Mouse (Mus musculus): Measurements from ENCODE around the gene Olfr685. TPM values are rescaled to one million over a fixed set of nuclear protein-coding genes. Genes with fewer than 3 reads are reported as not detected.

The Olfr685 gene
- not detected for polyA plus RNA-seq (2014; fragmentation: Illumina TruSeq; extraction: RNeasy Lipid Tissue Mini Kit (QIAGEN cat#74804); ENCODE audit: low replicate concordance)

DNA sequence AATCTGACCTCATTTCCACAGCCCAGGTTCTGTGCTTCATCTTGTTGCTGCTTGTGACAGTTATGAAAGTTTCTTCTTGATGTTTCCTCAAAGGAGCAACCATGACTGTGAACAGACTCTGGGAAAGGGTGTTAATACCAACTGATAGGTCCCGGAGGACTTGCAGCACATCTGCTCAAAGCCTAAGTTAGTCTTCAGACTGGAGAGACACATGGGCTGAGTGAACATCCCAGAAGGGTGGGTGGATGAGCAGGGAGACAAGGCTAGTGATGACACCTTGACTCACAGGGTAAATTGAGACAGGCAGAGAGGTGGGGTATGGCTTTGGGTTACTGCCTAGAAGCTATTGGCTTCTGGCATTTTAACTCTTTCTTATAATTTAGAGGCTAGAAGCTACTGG is at the start of gene Olfr685:
Gene Olfr685 (minus strand): TSS at position 101 of the 400 bp plus-strand sequence.

DNA sequence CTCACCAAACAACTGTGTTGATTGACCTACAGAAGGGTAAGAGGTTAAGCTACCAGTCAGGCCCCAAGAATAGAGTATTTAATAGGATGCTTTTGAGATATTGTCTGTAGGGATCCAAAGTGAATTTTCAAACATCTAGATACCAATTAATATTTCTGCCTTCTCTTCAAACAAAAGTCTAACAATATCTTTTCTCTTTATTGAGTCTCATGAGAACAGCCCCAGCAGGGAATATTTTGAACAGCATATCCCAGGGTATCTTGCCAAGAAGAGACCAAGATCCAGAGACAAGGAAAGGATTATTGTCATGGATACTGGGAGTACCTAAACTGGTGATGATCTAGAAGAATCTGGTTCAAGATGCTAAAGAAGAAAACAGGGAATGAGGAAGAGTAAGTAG is 21.6 kb upstream of the Olfr685 start, which contains the start of gene Olfr686:
Gene Olfr686 (minus strand): TSS at position 101 of the 400 bp plus-strand sequence.

DNA sequence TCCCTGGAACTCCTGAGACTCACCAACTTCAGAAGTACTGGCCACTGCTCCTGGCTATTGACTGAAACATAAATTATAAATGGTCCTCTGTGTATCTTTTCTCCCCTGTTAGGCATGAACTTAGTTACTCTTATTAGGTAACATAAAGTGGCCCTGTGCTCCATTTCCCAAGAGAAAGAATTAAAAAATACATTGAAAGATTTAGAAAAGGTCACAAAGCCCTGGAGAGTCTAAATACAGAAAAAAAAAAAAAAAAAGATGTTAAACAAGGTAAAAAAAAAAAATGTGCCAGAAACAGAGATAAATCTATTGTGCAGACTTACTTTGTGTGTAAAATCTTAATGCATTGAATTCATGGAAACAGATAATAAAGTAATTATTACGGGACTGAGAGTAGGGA is 22.3 kb downstream of the Olfr685 start, which contains the start of gene Olfr684:
Gene Olfr684 (minus strand): TSS at position 101 of the 400 bp plus-strand sequence.

DNA sequence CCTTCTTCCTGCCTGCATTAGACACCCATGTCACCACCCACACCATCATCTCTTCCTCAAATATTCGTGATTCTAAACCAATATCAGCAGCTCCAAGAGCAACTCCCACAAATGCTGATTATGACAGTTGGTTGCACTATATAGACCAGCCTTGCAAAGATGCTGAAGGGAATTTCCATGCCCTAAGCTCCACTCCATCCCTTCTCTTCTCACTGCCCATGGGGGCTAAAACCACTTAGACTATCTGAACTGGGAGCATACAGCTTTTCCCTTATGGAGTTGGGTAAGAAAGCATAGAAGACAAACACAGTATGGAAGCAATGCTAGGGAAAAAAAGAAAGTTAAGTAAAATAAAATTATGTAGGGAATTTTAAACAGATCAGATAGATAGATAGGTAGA is 38.9 kb downstream of the Olfr685 start, which contains the start of gene Olfr683:
Gene Olfr683 (minus strand): TSS at position 101 of the 400 bp plus-strand sequence.

Other genes with a start within 250 kb of the Olfr685 start
- not detected for gene Olfr670, start 223.4 kb downstream of the Olfr685 start, polyA plus RNA-seq (2014; fragmentation: Illumina TruSeq; extraction: RNeasy Lipid Tissue Mini Kit (QIAGEN cat#74804); ENCODE audit: low replicate concordance)
- not detected for gene Olfr671, start 206.9 kb downstream of the Olfr685 start, polyA plus RNA-seq (2014; fragmentation: Illumina TruSeq; extraction: RNeasy Lipid Tissue Mini Kit (QIAGEN cat#74804); ENCODE audit: low replicate concordance)
- gene Olfr672, start 184.0 kb downstream of the Olfr685 start, polyA plus RNA-seq (2014; fragmentation: Illumina TruSeq; extraction: RNeasy Lipid Tissue Mini Kit (QIAGEN cat#74804); ENCODE audit: low replicate concordance): not detected
- gene Olfr675, start 157.6 kb downstream of the Olfr685 start, polyA plus RNA-seq (2014; fragmentation: Illumina TruSeq; extraction: RNeasy Lipid Tissue Mini Kit (QIAGEN cat#74804); ENCODE audit: low replicate concordance): not detected
- not detected for gene Olfr676, start 153.3 kb downstream of the Olfr685 start, polyA plus RNA-seq (2014; fragmentation: Illumina TruSeq; extraction: RNeasy Lipid Tissue Mini Kit (QIAGEN cat#74804); ENCODE audit: low replicate concordance)
- not detected for gene Olfr677, start 134.6 kb downstream of the Olfr685 start, polyA plus RNA-seq (2014; fragmentation: Illumina TruSeq; extraction: RNeasy Lipid Tissue Mini Kit (QIAGEN cat#74804); ENCODE audit: low replicate concordance)
- gene Olfr678, start 121.5 kb downstream of the Olfr685 start, polyA plus RNA-seq (2014; fragmentation: Illumina TruSeq; extraction: RNeasy Lipid Tissue Mini Kit (QIAGEN cat#74804); ENCODE audit: low replicate concordance): not detected
- not detected for gene Olfr679, start 104.8 kb downstream of the Olfr685 start, polyA plus RNA-seq (2014; fragmentation: Illumina TruSeq; extraction: RNeasy Lipid Tissue Mini Kit (QIAGEN cat#74804); ENCODE audit: low replicate concordance)
- gene Olfr680-ps1, start 93.2 kb downstream of the Olfr685 start, polyA plus RNA-seq (2014; fragmentation: Illumina TruSeq; extraction: RNeasy Lipid Tissue Mini Kit (QIAGEN cat#74804); ENCODE audit: low replicate concordance): not detected
- not detected for gene Olfr681, start 69.2 kb downstream of the Olfr685 start, polyA plus RNA-seq (2014; fragmentation: Illumina TruSeq; extraction: RNeasy Lipid Tissue Mini Kit (QIAGEN cat#74804); ENCODE audit: low replicate concordance)
- not detected for gene Olfr683, start 39.0 kb downstream of the Olfr685 start, polyA plus RNA-seq (2014; fragmentation: Illumina TruSeq; extraction: RNeasy Lipid Tissue Mini Kit (QIAGEN cat#74804); ENCODE audit: low replicate concordance)
- gene Olfr684, start 22.4 kb downstream of the Olfr685 start, polyA plus RNA-seq (2014; fragmentation: Illumina TruSeq; extraction: RNeasy Lipid Tissue Mini Kit (QIAGEN cat#74804); ENCODE audit: low replicate concordance): not detected
- gene Olfr686, start 21.5 kb upstream of the Olfr685 start, polyA plus RNA-seq (2014; fragmentation: Illumina TruSeq; extraction: RNeasy Lipid Tissue Mini Kit (QIAGEN cat#74804); ENCODE audit: low replicate concordance): not detected
- not detected for gene Olfr688, start 102.1 kb upstream of the Olfr685 start, polyA plus RNA-seq (2014; fragmentation: Illumina TruSeq; extraction: RNeasy Lipid Tissue Mini Kit (QIAGEN cat#74804); ENCODE audit: low replicate concordance)
- gene Olfr689, start 125.2 kb upstream of the Olfr685 start, polyA plus RNA-seq (2014; fragmentation: Illumina TruSeq; extraction: RNeasy Lipid Tissue Mini Kit (QIAGEN cat#74804); ENCODE audit: low replicate concordance): not detected
- not detected for gene Olfr690, start 148.1 kb upstream of the Olfr685 start, polyA plus RNA-seq (2014; fragmentation: Illumina TruSeq; extraction: RNeasy Lipid Tissue Mini Kit (QIAGEN cat#74804); ENCODE audit: low replicate concordance)
- gene Olfr691, start 156.3 kb upstream of the Olfr685 start, polyA plus RNA-seq (2014; fragmentation: Illumina TruSeq; extraction: RNeasy Lipid Tissue Mini Kit (QIAGEN cat#74804); ENCODE audit: low replicate concordance): not detected
- not detected for gene Olfr692, start 182.2 kb upstream of the Olfr685 start, polyA plus RNA-seq (2014; fragmentation: Illumina TruSeq; extraction: RNeasy Lipid Tissue Mini Kit (QIAGEN cat#74804); ENCODE audit: low replicate concordance)
- not detected for gene Gm5901, start 189.0 kb upstream of the Olfr685 start, polyA plus RNA-seq (2014; fragmentation: Illumina TruSeq; extraction: RNeasy Lipid Tissue Mini Kit (QIAGEN cat#74804); ENCODE audit: low replicate concordance)
- 44.8 TPM for gene Fam160a2, start 214.0 kb upstream of the Olfr685 start, polyA plus RNA-seq (2014; fragmentation: Illumina TruSeq; extraction: RNeasy Lipid Tissue Mini Kit (QIAGEN cat#74804); ENCODE audit: low replicate concordance)
- not detected for gene Cnga4, start 218.6 kb upstream of the Olfr685 start, polyA plus RNA-seq (2014; fragmentation: Illumina TruSeq; extraction: RNeasy Lipid Tissue Mini Kit (QIAGEN cat#74804); ENCODE audit: low replicate concordance)
- not detected for gene Cckbr, start 239.7 kb upstream of the Olfr685 start, polyA plus RNA-seq (2014; fragmentation: Illumina TruSeq; extraction: RNeasy Lipid Tissue Mini Kit (QIAGEN cat#74804); ENCODE audit: low replicate concordance)